Mouse (Mus musculus): Measurements from ENCODE around the gene Acad11.

DNA sequence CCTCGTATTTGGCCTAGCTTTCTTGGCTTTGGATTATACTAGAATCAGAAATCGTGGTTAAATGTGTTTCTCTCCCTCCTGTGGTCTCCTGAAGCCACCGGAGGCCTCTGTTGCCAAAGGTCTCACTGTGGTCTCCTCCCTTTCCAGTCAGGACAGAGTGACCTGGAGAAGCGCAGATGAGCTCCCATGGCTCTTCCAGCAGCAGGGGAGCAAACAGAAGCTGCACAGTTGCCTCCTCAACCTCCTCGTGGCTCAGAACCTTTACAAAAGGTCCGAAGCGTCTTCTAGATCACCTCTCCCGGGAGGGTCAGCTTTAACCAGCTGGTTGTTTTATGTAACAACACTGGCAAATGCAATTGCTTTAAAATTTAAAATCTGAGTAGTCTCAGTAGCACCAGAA lies 28.9 kb upstream of the Acad11 start:
- TF ChIP-seq POLR2A (IDR thresholded peaks at IDR 0.05; ENCODE audit: extremely low read depth, insufficient read depth, low read length) = no peak
- TF ChIP-seq CTCF (IDR thresholded peaks at IDR 0.05; ENCODE audit: extremely low read depth, insufficient read depth, low read length) = no peak

Measured in cortical plate, adult 2 months (tissue).